Comparison of ENCODE assay signal across 23 mouse cellular contexts in the genomic region with DNA sequence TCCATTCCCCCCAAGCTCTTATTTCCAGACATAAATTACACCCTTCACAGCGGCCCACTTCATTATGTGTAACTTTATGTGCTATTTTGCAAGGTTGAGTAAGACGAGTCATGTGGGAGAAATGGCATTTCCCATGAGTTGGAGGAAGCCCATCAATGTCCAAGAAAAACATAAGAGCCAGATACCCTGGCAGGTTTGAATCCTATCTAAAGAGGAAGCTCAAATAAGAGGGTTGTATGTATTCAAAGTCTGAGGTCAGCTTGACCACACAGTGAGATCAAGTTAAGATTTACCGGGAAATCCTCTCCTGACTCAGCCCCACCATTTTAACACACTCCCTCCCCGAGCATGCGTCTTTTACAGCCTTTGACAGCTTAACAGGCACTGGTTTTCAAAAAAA. TPM values are rescaled to one million over a fixed set of nuclear protein-coding genes. Genes with fewer than 3 reads are reported as not detected.
DNase-seq lines count a peak whose midpoint lies in the region; ATAC-seq and TF ChIP-seq lines count a peak whose summit lies in the region.
"Had no signal": no experiment of that assay in that cellular context is flagged by ENCODE, and none has a peak within 500 bp of the region (broad histone marks: within the 10 kb centered on the region; RNA-seq: fewer than 3 reads in every experiment).

No protein-coding gene starts in this region.

- no peak overlapping the region for H3K9ac ChIP-seq in heart, embryonic 13.5 days
- no peak overlapping the region for H3K9ac ChIP-seq in hindbrain, embryonic 16.5 days (ENCODE audit: low read depth, low read length)
- H3K9ac ChIP-seq: embryonic facial prominence, embryonic 12.5 days; stomach, embryonic 15.5 days had no signal

- H3K27ac ChIP-seq in heart, embryonic 13.5 days (replicated peaks): peak overlapping the region; percentile 34; the same call in 1 of the 2 replicates
- no peak overlapping the region for H3K27ac ChIP-seq in hindbrain, embryonic 16.5 days (ENCODE audit: low read depth, low read length)
- H3K27ac ChIP-seq: embryonic facial prominence, embryonic 12.5 days; forebrain, embryonic 10.5 days; hindbrain, embryonic 10.5 days; layer of hippocampus, adult 2 months; stomach, embryonic 15.5 days had no signal

- DNase-seq in heart, postnatal 10 days: no peak
- DNase-seq in 3T3-L1 (ENCODE audit: low read depth, low spot score): peak; percentile 72
- DNase-seq in Patski (ENCODE audit: low read depth, low spot score): peak; percentile 35
- DNase-seq in frontal cortex, adult 2 months (ENCODE audit: extremely low spot score in 1 of 2, low spot score in 1 of 2): no peak
- DNase-seq: adrenal gland, postnatal 36 days; cerebellum, adult 11-12 months; cerebellum, postnatal 36 days; gastrocnemius, postnatal 10 days; kidney, postnatal 14 days; left cerebral cortex, postnatal 4 days; liver; lung, adult 18-20 months; right cerebral cortex, postnatal 25 days; thymus, adult 2 months had no signal

- H3K4me1 ChIP-seq in heart, embryonic 13.5 days: peaks cover 18% of the 10 kb centered on the region
- no peaks in the 10 kb centered on the region for H3K4me1 ChIP-seq in hindbrain, embryonic 16.5 days (ENCODE audit: control insufficient read depth, insufficient read depth, low read depth, low read length)
- H3K4me1 ChIP-seq: embryonic facial prominence, embryonic 12.5 days; forebrain, embryonic 10.5 days; hindbrain, embryonic 10.5 days; stomach, embryonic 15.5 days had no signal

- H3K27me3 ChIP-seq in heart, embryonic 13.5 days (replicated peaks): no peaks in the 10 kb centered on the region
- no peaks in the 10 kb centered on the region for H3K27me3 ChIP-seq in Patski
- H3K27me3 ChIP-seq in hindbrain, embryonic 16.5 days (replicated peaks; ENCODE audit: control insufficient read depth, insufficient read depth, low read length): no peaks in the 10 kb centered on the region
- H3K27me3 ChIP-seq: embryonic facial prominence, embryonic 12.5 days; stomach, embryonic 15.5 days had no signal

- H3K36me3 ChIP-seq in heart, embryonic 13.5 days: peaks cover 42% of the 10 kb centered on the region
- H3K36me3 ChIP-seq in hindbrain, embryonic 16.5 days (ENCODE audit: control insufficient read depth, insufficient read depth, low read length): peaks cover 22% of the 10 kb centered on the region

- TF ChIP-seq CTCF in Patski (IDR thresholded peaks at IDR 0.05): no peak

- no peak for ATAC-seq in heart, embryonic 13.5 days (ENCODE audit: extremely low read depth, insufficient number of reproducible peaks, low FRiP score, low TSS enrichment)
- ATAC-seq in Patski: peak; percentile 51
- ATAC-seq in granulocyte monocyte progenitor cell, adult 5-6 weeks (replicated peaks; ENCODE audit: poor library complexity, severe bottlenecking): peak; percentile 48; the same call in 1 of the 2 replicates
- no peak for ATAC-seq in hindbrain, embryonic 16.5 days
- ATAC-seq: midbrain, embryonic 16.5 days had no signal

- intact Hi-C loops in heart, postnatal 10 days (cut with DNase I): no loop called here

- no peak overlapping the region for H3K4me3 ChIP-seq in heart, embryonic 13.5 days
- no peak overlapping the region for H3K4me3 ChIP-seq in hindbrain, embryonic 16.5 days (ENCODE audit: low read length)
- H3K4me3 ChIP-seq: embryonic facial prominence, embryonic 12.5 days; forebrain, embryonic 10.5 days; hindbrain, embryonic 10.5 days; layer of hippocampus, adult 2 months; stomach, embryonic 15.5 days had no signal

- whole genome bisulfite sequencing in heart, embryonic 13.5 days: 62% methylated on average over 5 of the region's 5 CpGs
- WGBS in hindbrain, embryonic 16.5 days: 85% methylated on average over 5 of the region's 5 CpGs

- CTCF ChIA-PET in Patski (lab: Charles Lee): no interaction called here

- POLR2A ChIA-PET in Patski (lab: Charles Lee): no interaction called here

- in situ Hi-C loops in Patski (cut with MboI; ENCODE audit: low pct_unique_long_range_greater_than_20kb): no loop called here

- H3K4me2 ChIP-seq in heart, embryonic 13.5 days: no peak overlapping the region
- no peak overlapping the region for H3K4me2 ChIP-seq in hindbrain, embryonic 16.5 days (ENCODE audit: low read length)
- H3K4me2 ChIP-seq: embryonic facial prominence, embryonic 12.5 days; stomach, embryonic 15.5 days had no signal

- H3K9me3 ChIP-seq in heart, embryonic 13.5 days: no peaks in the 10 kb centered on the region
- no peaks in the 10 kb centered on the region for H3K9me3 ChIP-seq in hindbrain, embryonic 16.5 days (ENCODE audit: control insufficient read depth, low read length)
- H3K9me3 ChIP-seq: embryonic facial prominence, embryonic 12.5 days; forebrain, embryonic 10.5 days; hindbrain, embryonic 10.5 days; stomach, embryonic 15.5 days had no signal

RNA-seq across cellular contexts. Expression of a gene that starts 31.5 kb away (rescaled TPM):
- 26.2 and 29.2 TPM in 2 replicates for polyA plus RNA-seq in heart, embryonic 13.5 days (2015; fragmentation: Nextera tagmentation; extraction: Ambion mirVana)
- 10 to 100 TPM; 64.9 to 69.7 TPM for total RNA-seq in heart, postnatal 10 days (2021)
- 50.3 TPM for polyA plus RNA-seq in Patski (2021)
- total RNA-seq in granulocyte monocyte progenitor cell, adult 5-6 weeks (2014; fragmentation: Nextera tagmentation): 15.0 and 20.9 TPM in 2 replicates
- 22.4 and 23.3 TPM in 2 replicates for total RNA-seq in granulocyte monocyte progenitor cell, adult 5-6 weeks (2017)
- polyA plus RNA-seq in frontal cortex, adult 2 months (2012; rRNA removed): 27.5 and 29.6 TPM in 2 replicates
- 25.0 and 26.7 TPM in 2 replicates for polyA plus RNA-seq in hindbrain, embryonic 16.5 days (2015; fragmentation: Nextera tagmentation; extraction: Ambion mirVana)

Comparison
In these comparisons a context has a peak if more than half of its experiments do, and no peak if none do; other contexts are left out.
1. ATAC-seq: peak in Patski (single experiment) and granulocyte monocyte progenitor cell, adult 5-6 weeks (single experiment); none in heart, embryonic 13.5 days (single experiment) and hindbrain, embryonic 16.5 days (single experiment).
2. DNase-seq: peak in 3T3-L1 (single experiment) and Patski (single experiment); none in heart, postnatal 10 days (0 of 2) and frontal cortex, adult 2 months (0 of 2).